Comparison of ENCODE assay signal across 13 mouse cellular contexts in genomic region chr5:135913201-135913600, GRCm38 (mm10). TPM values are rescaled to one million over a fixed set of nuclear protein-coding genes. Genes with fewer than 3 reads are reported as not detected.
A peak's percentile ranks its signal among the peaks of the same experiment; 100 is the strongest.
DNase-seq lines count a peak whose midpoint lies in the region; ATAC-seq lines count a peak whose summit lies in the region.
"Had no signal": no experiment of that assay in that cellular context is flagged by ENCODE, and none has a peak within 500 bp of the region (broad histone marks: within the 10 kb centered on the region; RNA-seq: fewer than 3 reads in every experiment).

No protein-coding gene starts in this region.

- no peak overlapping the region for H3K9ac ChIP-seq in liver, embryonic 15.5 days
- H3K9ac ChIP-seq: embryonic facial prominence, embryonic 12.5 days had no signal

- H3K4me2 ChIP-seq in liver, embryonic 15.5 days: no peak overlapping the region
- H3K4me2 ChIP-seq: embryonic facial prominence, embryonic 12.5 days had no signal

- H3K4me3 ChIP-seq in liver, embryonic 15.5 days (replicated peaks): no peak overlapping the region
- no peak overlapping the region for H3K4me3 ChIP-seq in macrophage (ENCODE audit: inconsistent target)
- H3K4me3 ChIP-seq: embryonic facial prominence, embryonic 12.5 days had no signal

- WGBS in liver, embryonic 15.5 days (ENCODE audit: insufficient replicate concordance): 41% methylated on average over 5 of the region's 5 CpGs
- WGBS in macrophage (ENCODE audit: missing documents): 39% methylated on average over 5 of the region's 5 CpGs

- H3K27ac ChIP-seq in liver, embryonic 15.5 days (replicated peaks): peak overlapping the region; percentile 29; the same call in 1 of the 2 replicates
- peak overlapping the region; percentile 77 for H3K27ac ChIP-seq in macrophage
- H3K27ac ChIP-seq: embryonic facial prominence, embryonic 12.5 days had no signal

- DNase-seq in liver: no peak
- DNase-seq in ES-CJ7 (ENCODE audit: low read depth, low spot score): peak; percentile 63
- DNase-seq: adrenal gland, postnatal 25 days; cerebellum, adult 8-10 months; kidney, postnatal 36 days; retina, postnatal 1 day had no signal

- H3K36me3 ChIP-seq in liver, embryonic 15.5 days (replicated peaks): peaks cover 74% of the 10 kb centered on the region
- peaks cover 32% of the 10 kb centered on the region; the same call in 1 of the 2 replicates for H3K36me3 ChIP-seq in macrophage (ENCODE audit: inconsistent target)

- H3K4me1 ChIP-seq in liver, embryonic 15.5 days (replicated peaks): peaks cover 55% of the 10 kb centered on the region

- H3K79me2 ChIP-seq in macrophage (ENCODE audit: inconsistent target): peaks cover 100% of the 10 kb centered on the region

- H3K27me3 ChIP-seq in liver, embryonic 15.5 days: no peaks in the 10 kb centered on the region
- H3K27me3 ChIP-seq: embryonic facial prominence, embryonic 12.5 days had no signal

- H3K9me3 ChIP-seq in liver, embryonic 15.5 days (replicated peaks): no peaks in the 10 kb centered on the region
- H3K9me3 ChIP-seq: embryonic facial prominence, embryonic 12.5 days had no signal

- no peak for ATAC-seq in liver, embryonic 15.5 days (ENCODE audit: insufficient read depth)
- peak; percentile 92 for ATAC-seq in activated CD4-positive, CD25-positive, alpha-beta regulatory T cell, adult 4 months
- no peak for ATAC-seq in monocyte, adult 5-6 weeks (replicated peaks; ENCODE audit: insufficient number of reproducible peaks, low FRiP score, low TSS enrichment, poor library complexity, severe bottlenecking)
- ATAC-seq in megakaryocyte-erythroid progenitor cell, adult 5-6 weeks (replicated peaks; ENCODE audit: low FRiP score, low TSS enrichment, poor library complexity, severe bottlenecking): no peak
- ATAC-seq: forebrain, embryonic 14.5 days had no signal

RNA-seq across cellular contexts. Expression of gene Ywhag, which starts 21.2 kb away (rescaled TPM):
- 60.9 and 65.4 TPM in 2 replicates for polyA plus RNA-seq in liver, embryonic 15.5 days (2015; fragmentation: Nextera tagmentation; extraction: Ambion mirVana)
- polyA plus RNA-seq in activated CD4-positive, CD25-positive, alpha-beta regulatory T cell, adult 4 months (2017; shearing (Covaris generic)): 10 to 100 TPM; 34.1 to 56.7 TPM
- 100 to 1,000 TPM in 20 of 26 experiments, 10 to 100 TPM in 6; 53.4 to 231 (median 136) TPM for total RNA-seq in macrophage (2018; cell fraction: chromatin; rRNA removed)
- 100 to 1,000 TPM; 212 to 334 (median 277) TPM for total RNA-seq in macrophage (2018; cell fraction: cytosol; rRNA removed)
- 100 to 1,000 TPM in 24 of 26 experiments, 10 to 100 TPM in 2; 92.5 to 392 (median 213) TPM for total RNA-seq in macrophage (2018; cell fraction: nucleus; rRNA removed)
- 161 to 315 TPM (median 200 TPM) in 3 replicates for polyA plus RNA-seq in macrophage (2018)
- 86.4 to 119 TPM (median 100 TPM) in 3 replicates for total RNA-seq in monocyte, adult 5-6 weeks (2017)
- 125 and 138 TPM in 2 replicates for total RNA-seq in megakaryocyte-erythroid progenitor cell, adult 5-6 weeks (2014; fragmentation: Nextera tagmentation)
- total RNA-seq in megakaryocyte-erythroid progenitor cell, adult 5-6 weeks (2017): 88.3 and 92.5 TPM in 2 replicates

RNA-seq across cellular contexts. Expression of gene Hspb1, which starts 25.5 kb away (rescaled TPM):
- polyA plus RNA-seq in liver, embryonic 15.5 days (2015; fragmentation: Nextera tagmentation; extraction: Ambion mirVana): 12.6 and 16.1 TPM in 2 replicates
- polyA plus RNA-seq in activated CD4-positive, CD25-positive, alpha-beta regulatory T cell, adult 4 months (2017; shearing (Covaris generic)): not detected
- total RNA-seq in macrophage (2018; cell fraction: chromatin; rRNA removed): 1 to 10 TPM in 1 of 26 experiments, not detected in 25; 7.5 TPM
- 1 to 10 TPM in 1 of 26 experiments, under 1 TPM in 15, not detected in 10; 0.14 to 1.1 (median 0.39) TPM for total RNA-seq in macrophage (2018; cell fraction: cytosol; rRNA removed)
- total RNA-seq in macrophage (2018; cell fraction: nucleus; rRNA removed): under 1 TPM in 1 of 26 experiments, not detected in 25; 0.70 TPM
- 0.23 to 0.43 TPM in 2 of 3 replicates, not detected in the other for polyA plus RNA-seq in macrophage (2018)
- total RNA-seq in monocyte, adult 5-6 weeks (2017): 1.9 TPM in 1 of 3 replicates, not detected in the others
- not detected in 2 replicates for total RNA-seq in megakaryocyte-erythroid progenitor cell, adult 5-6 weeks (2014; fragmentation: Nextera tagmentation)
- total RNA-seq in megakaryocyte-erythroid progenitor cell, adult 5-6 weeks (2017): not detected in 2 replicates
